Mouse (Mus musculus) kidney, adult 2 months (tissue): ENCODE measurements at regions not wholly inside any gene's neighbourhood (a gene's known extent, or its start where the extent isn't known, plus 50 kb on each side); places are given as distances from the start of the nearest gene placed in this dataset.

Experiments
- DNase-seq: peaks from one replicate; pipeline ENCODE4 v3.0.0; 2021
- H3K27ac ChIP-seq: fragments of 200-500 bp; 2 replicates; pipeline ENCODE4 v1.5.1; 2012; ENCODE audit warnings: low read depth, low read length, control low read depth, inconsistent platforms; ENCODE audit not compliant: insufficient read depth
- H3K27me3 ChIP-seq: fragments of 200-500 bp; replicated peaks from 2 replicates; pipeline ENCODE4 v1.6.1; 2012; ENCODE audit warnings: mild to moderate bottlenecking, moderate library complexity, low read length, inconsistent platforms; ENCODE audit not compliant: control insufficient read depth, insufficient read depth
- H3K36me3 ChIP-seq: fragments of 200-500 bp; 2 replicates; pipeline ENCODE4 v1.6.1; 2012; ENCODE audit warnings: mild to moderate bottlenecking, moderate library complexity, low read length, inconsistent platforms; ENCODE audit not compliant: control insufficient read depth, insufficient read depth
- H3K4me1 ChIP-seq: fragments of 200-500 bp; 2 replicates; pipeline ENCODE4 v1.6.1; 2011; ENCODE audit warnings: low read length; ENCODE audit not compliant: control insufficient read depth, insufficient read depth
- H3K4me3 ChIP-seq: fragments of 200-500 bp; 2 replicates; pipeline ENCODE4 v1.5.1; 2011; ENCODE audit warnings: mild to moderate bottlenecking, low read depth, low read length, control low read depth; ENCODE audit not compliant: insufficient read depth
- CTCF ChIP-seq: fragments of 200-500 bp; conservative IDR thresholded peaks from 2 replicates; pipeline ENCODE4 v1.5.1; 2011; ENCODE audit warnings: low read depth, mild to moderate bottlenecking, control low read depth, low read length, moderate library complexity, mixed read lengths; ENCODE audit not compliant: insufficient read depth, insufficient read length
- POLR2A ChIP-seq: fragments of 200-500 bp; IDR thresholded peaks from one replicate; pipeline ENCODE4 v1.6.1; 2011; ENCODE audit warnings: low read depth, low read length, control low read depth
- WGBS: fragments of 180-500 bp; shearing (Covaris S2); methylation state at CpG from one replicate; pipeline ENCODE4 v1.1.7; 2018; 5-methylcytosine and 5-hydroxymethylcytosine counted together

DNA sequence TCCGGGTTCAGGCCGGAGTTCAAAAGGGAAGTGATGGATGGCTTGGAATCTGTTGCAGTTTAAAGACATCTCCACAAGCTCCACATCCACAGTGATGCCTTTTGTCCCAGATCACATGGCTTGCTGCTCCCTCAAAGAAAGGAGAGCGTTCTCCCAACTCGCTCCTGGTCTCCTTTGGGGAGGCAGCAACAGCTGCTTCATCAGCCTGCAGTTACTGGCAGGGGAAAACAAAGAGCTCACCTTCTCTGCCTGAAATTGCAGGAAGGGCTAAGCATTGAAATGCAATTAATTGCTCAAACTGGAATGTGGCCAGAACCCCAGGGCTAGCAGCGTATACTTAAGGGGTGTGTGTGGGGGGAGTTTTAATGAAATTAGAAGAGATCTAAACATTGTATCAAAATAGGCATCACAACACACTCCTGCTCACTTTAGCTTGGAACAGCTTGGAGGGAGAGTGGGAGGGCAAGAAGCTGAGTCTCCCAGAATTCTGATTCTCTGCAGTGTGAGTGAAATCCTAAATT, 126.3 kb upstream of the Lrig3 start:
- no peaks in the 10 kb centered on the region for H3K36me3 ChIP-seq
- no peaks in the 10 kb centered on the region for H3K4me1 ChIP-seq
- 30% methylated on average over 5 of the region's 5 CpGs for WGBS
- no peak overlapping the region for H3K27ac ChIP-seq
- no peaks in the 10 kb centered on the region for H3K27me3 ChIP-seq
- TF ChIP-seq CTCF (no peak), POLR2A (no peak)
- no peak overlapping the region for H3K4me3 ChIP-seq
- DNase-seq = no peak

DNA sequence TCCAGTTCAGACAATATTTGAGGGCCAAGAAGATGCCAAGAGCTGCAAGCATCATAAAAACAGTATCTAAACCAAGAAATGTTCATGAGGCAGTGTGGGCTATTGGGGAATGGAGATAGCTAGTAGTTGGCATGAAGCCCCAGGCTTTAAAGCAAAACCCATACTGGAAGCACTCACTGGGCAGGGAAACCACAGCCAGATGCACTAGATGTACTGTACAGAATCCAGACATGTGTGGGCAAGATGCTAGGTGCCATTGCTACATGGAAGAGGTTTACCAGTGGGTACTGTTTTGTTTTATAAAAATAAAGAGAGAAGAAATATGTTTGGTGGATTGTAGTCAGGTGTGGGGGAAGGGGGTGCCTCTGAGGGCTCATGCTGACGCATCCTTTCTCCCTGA, 125.6 kb upstream of the Lrig3 start:
- Histone ChIP-seq H3K27ac (no peak overlapping the region), H3K4me3 (no peak overlapping the region), H3K4me1 (no peaks in the 10 kb centered on the region), H3K36me3 (no peaks in the 10 kb centered on the region), H3K27me3 (no peaks in the 10 kb centered on the region)
- no peak for DNase-seq
- TF ChIP-seq CTCF (no peak), POLR2A (no peak)
- 98% methylated on average over 1 of the region's 1 CpGs for WGBS

DNA sequence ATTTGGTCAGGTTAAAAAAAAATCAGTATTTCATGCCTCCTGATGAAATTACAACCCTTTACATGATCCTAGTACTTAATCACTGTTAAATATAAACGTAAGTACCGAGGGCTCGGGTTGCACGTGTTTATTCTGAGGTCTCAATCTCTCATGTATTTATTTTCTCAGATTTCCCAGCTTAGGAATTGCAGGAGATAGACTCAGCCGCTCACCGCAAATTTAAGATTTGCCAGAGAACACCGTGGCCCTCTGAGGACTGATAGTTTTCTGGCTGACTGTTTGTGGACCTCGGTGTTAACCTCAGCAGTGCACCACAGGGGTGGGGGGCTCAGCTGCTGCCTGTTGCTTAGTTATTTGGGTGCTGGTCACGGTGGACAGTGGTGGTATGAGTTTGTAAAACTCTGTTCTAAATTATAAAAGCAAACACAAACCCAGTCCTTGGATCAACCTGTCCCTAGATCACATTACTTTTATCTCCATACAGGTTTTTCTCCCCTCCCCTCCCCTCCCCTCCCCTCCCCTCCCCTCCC, 121.6 kb upstream of the Lrig3 start:
- no peak for DNase-seq
- TF ChIP-seq POLR2A (no peak), CTCF (no peak)
- 42% methylated on average over 9 of the region's 9 CpGs for WGBS
- Histone ChIP-seq H3K27me3 (no peaks in the 10 kb centered on the region), H3K36me3 (no peaks in the 10 kb centered on the region), H3K4me1 (no peaks in the 10 kb centered on the region), H3K27ac (no peak overlapping the region), H3K4me3 (no peak overlapping the region)

DNA sequence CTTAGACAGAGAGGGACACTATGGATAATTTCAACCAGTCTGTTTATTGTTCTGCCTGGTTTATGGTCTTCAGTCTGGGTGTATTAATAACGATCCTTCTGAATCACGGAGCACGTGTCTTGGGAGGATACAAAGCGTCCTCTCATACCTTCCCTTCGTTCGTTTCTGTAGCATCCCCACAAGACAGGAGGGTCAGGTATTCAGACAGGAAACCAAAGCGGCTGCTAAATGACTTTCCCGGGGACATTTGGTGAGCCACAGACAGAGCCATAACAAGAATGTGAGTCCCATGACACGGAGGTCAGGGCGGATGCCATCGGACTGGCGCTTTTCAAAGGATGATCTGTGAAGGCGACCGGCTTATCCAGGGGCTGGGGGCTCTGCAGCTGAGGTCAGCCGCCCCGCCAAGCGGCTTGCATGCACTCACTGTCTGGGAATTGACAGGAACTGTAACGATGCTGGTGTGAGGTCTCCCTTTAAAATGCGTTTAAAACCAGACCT, 120.9 kb upstream of the Lrig3 start:
- Histone ChIP-seq H3K36me3 (no peaks in the 10 kb centered on the region), H3K4me3 (no peak overlapping the region), H3K27me3 (no peaks in the 10 kb centered on the region), H3K4me1 (no peaks in the 10 kb centered on the region), H3K27ac (no peak overlapping the region)
- WGBS = 8% methylated on average over 19 of the region's 19 CpGs
- TF ChIP-seq POLR2A (no peak), CTCF (no peak)
- peak; percentile 7 for DNase-seq

DNA sequence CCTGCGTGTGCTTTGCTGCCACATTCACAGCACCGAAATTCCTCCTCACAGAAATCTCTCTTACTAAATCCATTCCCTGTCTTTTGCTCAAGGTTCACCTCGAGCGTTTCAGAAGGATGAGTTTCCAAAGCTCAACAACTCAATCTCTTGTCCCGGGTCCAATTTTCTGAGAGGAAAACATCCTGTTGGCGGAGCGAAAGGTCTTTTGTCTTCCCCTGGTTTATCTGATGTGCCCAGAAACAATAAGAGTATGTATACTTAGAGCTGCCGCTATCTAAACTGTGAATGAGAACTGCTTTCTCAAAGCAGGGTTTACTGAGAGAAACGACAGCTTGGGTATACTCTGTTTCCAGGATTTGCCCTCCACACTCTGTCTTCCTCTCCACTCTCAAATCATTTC, 115.6 kb upstream of the Lrig3 start:
- no peak for DNase-seq

DNA sequence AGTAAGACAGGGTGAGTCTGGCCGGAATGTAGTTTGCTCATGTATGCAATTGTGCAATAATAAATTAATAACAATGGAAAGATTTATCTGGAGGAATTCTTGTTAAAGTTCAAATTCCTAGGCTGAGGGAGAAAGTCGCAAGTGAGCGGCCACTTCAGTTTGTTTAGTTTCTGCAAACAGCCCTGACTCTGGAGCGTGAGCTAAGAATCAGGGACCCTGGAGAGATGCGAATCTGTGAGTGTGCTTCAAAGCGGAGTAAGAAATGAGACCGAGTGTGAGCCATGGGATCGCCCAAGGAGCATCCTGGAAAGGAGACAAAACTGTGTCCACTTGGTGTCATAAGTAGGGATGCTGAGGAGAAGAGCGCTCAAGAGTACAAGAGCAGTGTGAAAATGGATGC, 104.2 kb upstream of the Lrig3 start:
- 84% methylated on average over 9 of the region's 9 CpGs for WGBS
- Histone ChIP-seq H3K4me3 (no peak overlapping the region), H3K27ac (no peak overlapping the region), H3K27me3 (no peaks in the 10 kb centered on the region), H3K36me3 (no peaks in the 10 kb centered on the region), H3K4me1 (no peaks in the 10 kb centered on the region)
- TF ChIP-seq POLR2A (no peak), CTCF (no peak)
- no peak for DNase-seq

More for the DNA sequence above, 115.6 kb upstream of the Lrig3 start:
- Histone ChIP-seq H3K27me3 (no peaks in the 10 kb centered on the region), H3K4me1 (no peaks in the 10 kb centered on the region), H3K36me3 (no peaks in the 10 kb centered on the region), H3K27ac (no peak overlapping the region), H3K4me3 (no peak overlapping the region)
- TF ChIP-seq POLR2A (no peak), CTCF (no peak)
- 54% methylated on average over 9 of the region's 9 CpGs for WGBS

DNA sequence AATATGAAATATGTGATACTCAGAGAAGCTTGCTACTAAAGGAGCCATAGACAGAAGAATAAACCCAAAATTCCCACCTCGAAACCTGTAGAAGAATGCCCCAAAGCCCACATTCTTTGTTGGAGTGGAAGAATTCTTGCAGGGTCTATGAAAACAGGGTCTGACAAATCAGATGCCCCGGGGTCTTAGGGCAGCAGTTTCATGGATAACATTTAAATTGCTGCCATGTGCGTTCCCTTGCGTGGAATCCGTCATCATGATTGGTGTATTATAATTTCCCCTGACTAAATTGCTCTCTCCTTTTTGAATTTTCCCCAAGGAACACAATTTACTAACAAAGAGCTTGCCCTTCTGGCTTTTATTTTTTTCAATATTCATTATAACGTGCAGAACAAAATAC, 99.6 kb upstream of the Lrig3 start:
- Histone ChIP-seq H3K4me1 (no peaks in the 10 kb centered on the region), H3K27me3 (no peaks in the 10 kb centered on the region), H3K4me3 (no peak overlapping the region), H3K27ac (no peak overlapping the region), H3K36me3 (no peaks in the 10 kb centered on the region)
- DNase-seq = no peak
- 88% methylated on average over 6 of the region's 6 CpGs for WGBS
- no peak for TF ChIP-seq CTCF
- no peak for TF ChIP-seq POLR2A

DNA sequence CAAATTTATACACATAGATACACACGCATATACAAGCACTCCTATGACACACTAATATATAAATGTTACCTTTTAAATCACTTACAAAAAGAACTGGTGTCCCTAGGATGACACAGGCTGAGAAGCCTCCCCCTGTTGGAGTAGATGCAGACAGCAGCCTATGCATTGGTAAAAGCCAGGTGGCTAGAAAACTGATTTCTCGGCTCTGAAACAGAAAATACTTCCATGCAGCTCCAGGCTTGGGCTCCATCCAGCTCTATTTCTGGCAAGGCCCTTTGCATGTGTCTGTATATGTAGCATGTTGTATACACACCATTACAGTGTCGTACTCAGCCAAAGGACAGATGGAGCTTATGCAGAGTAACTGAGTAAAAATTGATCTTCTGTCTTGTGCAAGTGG, 81.4 kb upstream of the Lrig3 start:
- Histone ChIP-seq H3K4me1 (no peaks in the 10 kb centered on the region), H3K27ac (no peak overlapping the region), H3K36me3 (no peaks in the 10 kb centered on the region), H3K27me3 (no peaks in the 10 kb centered on the region), H3K4me3 (no peak overlapping the region)
- no peak for TF ChIP-seq CTCF
- TF ChIP-seq POLR2A = no peak
- 81% methylated on average over 3 of the region's 3 CpGs for WGBS
- no peak for DNase-seq
